Mouse (Mus musculus): Measurements from ENCODE around the gene Gm33543. TPM values are rescaled to one million over a fixed set of nuclear protein-coding genes. Genes with fewer than 3 reads are reported as not detected.

The Gm33543 gene
- polyA plus RNA-seq (2017; shearing (Covaris generic)): not detected

DNA sequence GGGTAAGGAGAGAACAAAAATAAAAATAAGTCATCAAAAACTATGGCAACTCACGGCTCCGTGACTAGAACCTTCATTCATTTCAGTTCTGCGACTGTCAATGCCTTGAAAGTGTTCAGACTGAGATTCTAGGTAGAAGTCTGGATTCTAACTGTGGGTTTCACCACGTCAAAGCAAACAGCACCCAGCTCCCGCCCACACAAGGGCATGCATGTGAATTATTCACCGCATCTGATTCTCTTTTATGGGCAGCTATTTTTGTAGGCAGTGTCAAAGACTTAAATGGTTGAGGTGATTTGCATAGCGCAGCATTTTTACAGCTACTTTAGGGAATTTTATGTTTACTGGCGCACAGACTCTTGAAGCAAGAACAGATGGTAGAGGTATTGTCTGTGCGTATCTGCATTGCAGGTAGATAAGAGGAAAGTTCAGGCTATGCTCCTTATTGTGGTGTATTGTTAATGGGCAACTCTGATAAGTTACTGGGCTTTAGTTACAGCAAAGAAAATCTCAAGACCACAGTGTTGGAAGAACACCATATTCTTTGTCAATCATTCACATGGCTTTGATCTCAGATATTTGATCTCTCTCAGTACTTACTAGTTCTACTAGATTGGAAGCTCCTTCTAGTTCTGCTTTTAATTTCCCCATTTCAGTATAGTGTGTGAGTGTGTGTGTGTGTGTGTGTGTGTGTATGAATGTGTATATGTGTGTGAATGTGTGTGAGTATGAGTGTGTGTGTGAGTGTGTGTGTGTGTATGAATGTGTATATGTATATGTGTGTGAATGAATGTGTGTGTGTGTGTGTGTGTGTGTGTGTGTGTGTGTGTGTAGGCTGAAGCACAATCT is at the start of gene Gm33543:
Gene Gm33543, minus strand, starts transcription at position 142 of the 849 bp plus-strand sequence.
- ATAC-seq: peak; percentile 76

GRCm38 (mm10) chr10:95892132-95892531 is 49.4 kb upstream of the Gm33543 start:
- peak; percentile 48 for ATAC-seq

DNA sequence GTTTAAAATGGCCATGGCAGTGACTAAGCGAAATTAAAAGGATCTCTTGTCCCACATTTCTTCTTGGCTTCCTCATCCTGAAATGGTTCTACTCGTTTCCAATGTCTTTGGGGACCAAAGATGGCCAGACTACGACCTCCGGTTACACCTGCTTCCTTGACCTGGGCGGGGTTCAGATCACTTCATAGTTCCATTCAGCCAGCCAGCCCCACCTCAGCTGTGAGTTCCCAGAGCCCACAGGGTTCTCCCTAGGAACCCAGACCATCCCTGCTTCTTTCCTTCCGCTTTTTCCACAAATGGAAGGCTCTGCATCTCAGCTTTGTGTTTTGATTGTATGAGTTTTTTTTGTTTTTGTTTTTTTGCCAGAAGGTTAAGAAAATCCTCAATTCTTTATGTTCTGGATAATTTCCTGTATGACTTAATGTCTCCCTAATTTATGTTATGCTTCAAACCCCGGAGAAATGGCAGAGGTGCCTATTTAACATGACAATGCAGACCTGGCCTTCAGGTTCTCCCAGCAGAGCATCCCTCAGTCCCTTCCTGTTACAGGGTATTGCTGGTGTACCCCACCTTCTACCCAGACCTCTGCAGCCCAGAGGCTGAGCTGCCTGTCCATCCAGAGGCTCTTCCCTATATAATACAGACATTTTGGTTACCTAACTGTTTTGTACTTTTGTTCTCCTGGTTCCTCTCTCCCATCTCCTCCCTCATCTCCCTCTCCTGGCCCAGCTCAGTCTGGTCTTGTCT is 48.7 kb upstream of the Gm33543 start:
- ATAC-seq: no peak

GRCm38 (mm10) chr10:95883761-95884517 is 41.2 kb upstream of the Gm33543 start:
- ATAC-seq: no peak

- ATAC-seq: no peak
These were observed 39.3 kb upstream of the Gm33543 start for GRCm38 (mm10) chr10:95882036-95882435.

DNA sequence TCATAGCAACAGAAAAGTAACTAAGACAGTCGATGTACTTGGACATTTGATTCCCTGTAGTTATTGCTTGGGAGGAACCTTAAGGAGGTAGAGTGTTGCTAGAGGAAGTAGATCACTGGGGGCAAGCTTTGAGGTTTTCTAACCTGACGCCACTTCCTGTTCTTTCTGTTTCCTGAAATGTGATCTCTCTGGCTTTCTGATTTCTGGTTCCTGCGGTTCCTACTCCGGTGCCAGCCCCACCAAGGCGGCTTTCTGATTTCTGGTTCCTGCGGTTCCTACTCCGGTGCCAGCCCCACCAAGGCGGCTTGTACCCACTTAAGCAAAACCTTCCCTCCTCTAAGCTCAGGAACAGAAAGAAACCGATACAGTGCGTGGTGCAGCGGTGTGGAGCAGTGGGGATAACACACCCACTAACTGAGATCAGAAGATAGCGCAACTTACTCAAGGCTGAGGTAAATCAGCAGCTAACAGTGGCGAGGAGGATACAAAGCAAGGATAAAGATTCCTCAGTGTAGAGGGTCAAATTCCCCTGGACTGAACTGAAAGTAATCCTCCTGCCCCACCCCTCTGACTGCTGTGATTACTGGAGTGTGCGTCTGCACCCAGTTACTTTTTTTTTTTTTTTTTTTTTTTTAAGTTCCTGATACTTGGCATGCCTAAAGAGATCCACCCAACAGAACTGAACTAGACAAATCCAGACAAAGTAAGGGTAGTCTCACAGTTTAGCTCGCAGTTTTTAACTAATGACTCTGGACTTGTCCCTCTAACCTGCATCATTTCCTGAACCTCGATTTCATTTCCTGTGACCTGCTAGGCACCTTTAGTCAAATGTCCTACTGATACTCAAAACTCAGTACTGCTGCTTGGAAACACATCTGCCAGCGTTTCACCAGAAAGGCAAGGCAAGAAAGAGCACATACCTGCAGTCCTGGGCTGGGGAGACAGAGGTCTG is 37.5 kb upstream of the Gm33543 start:
- ATAC-seq: peak; percentile 94

GRCm38 (mm10) chr10:95870782-95871181 is 28.1 kb upstream of the Gm33543 start:
- no peak for ATAC-seq

DNA sequence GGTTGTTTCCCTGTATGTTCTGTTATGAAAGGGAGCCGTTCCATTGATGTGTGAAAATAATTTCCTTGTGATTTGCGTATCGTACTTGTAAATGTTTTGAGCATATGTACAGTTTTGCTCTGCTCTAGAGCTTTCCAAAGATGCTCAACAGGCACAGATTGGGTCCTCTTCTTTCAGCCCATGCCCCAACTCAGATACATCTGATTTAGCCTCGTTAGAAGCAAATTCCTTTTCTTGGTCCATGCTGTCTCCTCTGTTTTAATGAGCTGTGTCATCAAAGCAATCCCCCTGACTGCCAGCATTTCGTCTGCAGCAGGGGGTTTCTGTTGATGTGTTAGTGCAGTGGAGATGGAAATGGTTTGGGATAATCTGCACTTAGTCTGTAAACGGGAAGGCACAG is 25.6 kb upstream of the Gm33543 start:
- no peak for ATAC-seq

DNA sequence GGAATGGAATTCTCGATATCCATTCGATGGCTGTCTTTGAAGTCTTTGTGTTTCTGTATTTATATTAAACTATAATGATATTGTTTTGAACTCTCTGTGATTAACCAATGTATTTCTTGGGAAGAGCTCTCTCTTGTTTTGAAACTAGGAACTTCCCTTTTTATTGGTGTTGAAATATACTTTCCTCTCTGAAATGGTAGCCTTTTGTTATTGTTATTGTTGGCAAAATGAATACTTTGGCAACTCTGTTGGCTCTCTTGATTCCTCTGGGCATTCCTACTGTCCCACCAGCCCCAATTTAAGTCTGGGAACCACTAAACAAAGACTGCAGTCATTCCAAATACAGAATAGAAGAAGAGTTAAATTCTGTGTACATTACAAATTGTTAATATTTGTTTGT is 24.9 kb upstream of the Gm33543 start:
- ATAC-seq: no peak

DNA sequence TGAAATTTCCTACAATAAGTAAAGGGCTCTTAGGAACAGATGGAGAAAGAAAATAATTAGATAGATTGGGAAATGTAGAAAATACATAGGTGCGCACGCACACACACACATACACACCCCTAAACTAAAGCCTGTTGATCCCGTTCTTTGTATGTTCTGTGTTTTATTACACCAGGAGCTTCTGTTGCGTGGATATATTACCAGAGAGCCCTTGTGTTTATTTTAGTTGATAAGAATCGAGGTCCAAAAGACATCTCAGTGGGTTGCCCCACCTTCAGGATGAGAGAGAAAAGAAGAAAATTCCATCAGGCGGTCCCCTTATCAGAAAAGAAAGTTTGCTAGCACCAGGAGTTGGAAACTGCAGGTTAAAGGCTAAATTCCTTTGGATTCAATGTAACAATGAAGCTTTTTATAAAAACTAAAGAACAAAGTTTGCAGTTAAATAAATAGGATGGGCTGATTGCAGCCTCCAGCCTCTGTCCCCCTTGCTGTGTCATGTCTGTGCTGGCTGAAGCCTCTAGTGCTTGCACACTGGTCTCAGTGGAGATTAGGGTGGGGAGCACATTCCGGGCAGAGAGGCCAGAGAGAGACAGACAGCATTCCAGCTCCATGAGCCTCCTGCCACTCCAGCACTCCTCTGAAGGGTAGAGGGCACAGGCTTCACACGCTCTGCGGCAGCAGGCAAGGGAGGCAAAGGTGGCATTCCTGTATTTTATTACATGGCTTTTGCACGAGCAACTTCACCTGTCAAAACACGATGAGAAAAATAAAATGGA is 21.8 kb upstream of the Gm33543 start:
- ATAC-seq: no peak

GRCm38 (mm10) chr10:95862664-95863063 is 19.9 kb upstream of the Gm33543 start:
- ATAC-seq: no peak

GRCm38 (mm10) chr10:95858164-95858563 is 15.4 kb upstream of the Gm33543 start:
- ATAC-seq: peak; percentile 95

GRCm38 (mm10) chr10:95855411-95855810 is 12.7 kb upstream of the Gm33543 start:
- ATAC-seq: no peak

GRCm38 (mm10) chr10:95850504-95850903 is 7.8 kb upstream of the Gm33543 start:
- no peak for ATAC-seq

DNA sequence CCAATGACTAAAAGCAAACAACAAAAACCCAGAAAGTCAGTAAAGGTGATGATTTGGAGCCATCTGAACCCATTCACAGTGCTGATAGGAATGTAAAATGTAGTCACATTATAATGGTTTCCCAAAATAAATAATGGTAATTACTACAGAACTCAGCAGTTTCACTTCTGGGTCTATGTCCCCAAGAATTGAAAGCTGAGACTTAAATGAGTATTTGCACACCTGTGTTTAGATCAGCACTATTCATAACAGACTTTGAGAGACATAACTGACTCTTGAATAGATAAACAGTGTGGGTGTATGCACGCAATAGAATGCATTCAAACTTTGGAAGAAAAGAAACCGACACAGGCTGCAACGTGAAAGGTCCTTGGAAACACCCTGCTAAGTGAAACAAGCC is 4.0 kb upstream of the Gm33543 start:
- no peak for ATAC-seq

GRCm38 (mm10) chr10:95846281-95846680 is 3.6 kb upstream of the Gm33543 start:
- ATAC-seq: no peak

- no peak for ATAC-seq
These were observed 1.1 kb upstream of the Gm33543 start for GRCm38 (mm10) chr10:95843878-95844277.

DNA sequence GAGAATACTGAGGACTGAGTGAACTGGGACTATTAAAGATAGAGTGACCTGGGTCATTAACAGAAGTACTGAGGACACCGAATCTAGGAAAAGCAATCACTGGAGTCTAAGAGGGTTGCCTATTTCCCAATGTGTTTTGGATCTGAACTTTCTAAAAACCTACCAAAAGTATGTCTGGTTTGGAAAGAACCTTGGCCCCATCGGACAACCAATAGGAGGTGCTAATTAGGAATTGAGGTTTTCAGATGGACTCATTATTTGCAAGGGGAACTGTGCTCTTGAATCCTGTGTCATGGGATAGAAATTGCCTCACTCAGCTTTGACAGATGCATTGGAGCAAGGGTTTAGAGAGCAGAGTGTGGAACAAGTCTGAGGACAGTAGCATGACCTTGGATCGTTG is 1.5 kb downstream of the Gm33543 start:
- ATAC-seq: no peak

GRCm38 (mm10) chr10:95839803-95840202 is 2.9 kb downstream of the Gm33543 start:
- no peak for ATAC-seq

DNA sequence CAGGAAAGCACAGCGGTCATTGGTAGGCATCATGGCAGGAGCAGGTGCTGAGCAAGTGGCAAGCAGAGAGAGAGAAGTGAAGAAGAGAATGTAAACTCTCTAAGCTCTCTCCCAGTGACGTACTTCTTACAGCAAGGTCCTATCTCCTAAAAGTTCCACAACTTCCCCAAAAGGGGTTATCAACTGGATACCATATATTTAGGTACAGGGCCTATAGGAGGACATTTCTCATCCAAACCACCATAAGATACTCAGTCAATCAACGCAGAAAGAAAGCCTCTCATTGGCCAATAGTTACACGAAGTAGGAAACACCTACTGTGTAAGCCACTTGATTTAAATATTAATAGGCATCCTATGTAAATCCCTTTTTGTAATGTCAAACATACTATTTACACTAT is 3.7 kb downstream of the Gm33543 start:
- ATAC-seq: no peak

Measured in CD4-positive, CD25-positive, alpha-beta regulatory T cell, adult 4 months (primary cell).